Comparison of ENCODE assay signal across 21 mouse cellular contexts in genomic region chr1:80737812-80738391, GRCm38 (mm10). TPM values are rescaled to one million over a fixed set of nuclear protein-coding genes. Genes with fewer than 3 reads are reported as not detected.
DNase-seq lines count a peak whose midpoint lies in the region; ATAC-seq and TF ChIP-seq lines count a peak whose summit lies in the region.
"Had no signal": no experiment of that assay in that cellular context is flagged by ENCODE, and none has a peak within 500 bp of the region (broad histone marks: within the 10 kb centered on the region; RNA-seq: fewer than 3 reads in every experiment).

No protein-coding gene starts in this region.

- H3K79me2 ChIP-seq in myocyte (ENCODE audit: control insufficient read depth, insufficient read depth) = no peaks in the 10 kb centered on the region

- ATAC-seq in erythroid progenitor cell, adult 5-6 weeks (replicated peaks; ENCODE audit: low FRiP score, poor library complexity, severe bottlenecking) = no peak
- ATAC-seq: activated CD4-positive, CD25-positive, alpha-beta regulatory T cell, adult 4 months; forebrain, embryonic 13.5 days; forebrain, embryonic 16.5 days; Patski had no signal

- TF ChIP-seq POLR2A in embryonic fibroblast, embryonic 13.5 days (IDR thresholded peaks at IDR 0.05; ENCODE audit: low read depth, low read length) = no peak
- no peak for TF ChIP-seq POLR2A in myocyte (IDR thresholded peaks at IDR 0.05; ENCODE audit: insufficient read length, low read depth)

- H3K36me3 ChIP-seq in myocyte (ENCODE audit: control insufficient read depth, insufficient read depth) = no peaks in the 10 kb centered on the region
- H3K36me3 ChIP-seq: embryonic facial prominence, embryonic 10.5 days; embryonic facial prominence, embryonic 12.5 days; G1E had no signal

- TF ChIP-seq CTCF in embryonic fibroblast, embryonic 13.5 days (IDR thresholded peaks at IDR 0.05; ENCODE audit: borderline replicate concordance, insufficient read depth, low read length) = no peak

- H3K4me1 ChIP-seq in embryonic fibroblast, embryonic 13.5 days (ENCODE audit: control insufficient read depth, insufficient read depth, low read length) = peaks cover 8% of the 10 kb centered on the region
- H3K4me1 ChIP-seq: embryonic facial prominence, embryonic 12.5 days had no signal

- H3K27me3 ChIP-seq in myocyte (ENCODE audit: control insufficient read depth, insufficient read depth, insufficient read length) = no peaks in the 10 kb centered on the region
- H3K27me3 ChIP-seq: embryonic facial prominence, embryonic 12.5 days; forebrain, embryonic 13.5 days had no signal

- H3ac ChIP-seq in myocyte (ENCODE audit: control insufficient read depth, insufficient read length) = no peak overlapping the region

- H3K4me3 ChIP-seq in embryonic fibroblast, embryonic 13.5 days (ENCODE audit: insufficient read depth, low read length) = no peak overlapping the region
- no peak overlapping the region for H3K4me3 ChIP-seq in myocyte
- H3K4me3 ChIP-seq: embryonic facial prominence, embryonic 10.5 days; embryonic facial prominence, embryonic 12.5 days; erythroblast, embryonic 14.5 days; forebrain, embryonic 13.5 days had no signal

- peak overlapping the region; percentile 92 for H3K27ac ChIP-seq in embryonic fibroblast, embryonic 13.5 days (ENCODE audit: insufficient read depth, low read length)
- H3K27ac ChIP-seq: embryonic facial prominence, embryonic 10.5 days; embryonic facial prominence, embryonic 12.5 days; forebrain, embryonic 13.5 days had no signal

- H3K4me2 ChIP-seq in myocyte (ENCODE audit: low read depth) = peak overlapping the region; percentile 55
- H3K4me2 ChIP-seq: embryonic facial prominence, embryonic 12.5 days; forebrain, embryonic 13.5 days had no signal

- DNase-seq in 416B (ENCODE audit: low read depth) = peak; percentile 27
- DNase-seq in right cerebral cortex, postnatal 10 days (ENCODE audit: low spot score in 2 of 2) = no peak
- DNase-seq: adrenal gland, adult 8-10 months; adrenal gland, postnatal 14 days; adrenal gland, postnatal 36 days; cerebellum, adult 11-12 months; cerebellum, adult 2 months; cerebellum, adult 9-10 months; cerebellum, postnatal 10 days; cerebellum, postnatal 25 days had no signal

TF ChIP-seq in myocyte, 11 proteins besides CTCF, POLR2A, EP300 and RAD21:
- 0 out of 2 replicates have a peak, but pooled peaks have one; percentile 21 for TF ChIP-seq CEBPB (IDR thresholded peaks at IDR 0.05; ENCODE audit: insufficient read depth, poor library complexity, severe bottlenecking)
- TF ChIP-seq E2F4 (IDR thresholded peaks at IDR 0.05; ENCODE audit: insufficient read depth) = no peak
TF ChIP-seq in myocyte: peak in this region for 1.

RNA-seq across cellular contexts. Expression of gene Dock10, which starts 20.4 kb away (rescaled TPM):
- polyA plus RNA-seq in embryonic fibroblast, embryonic 13.5 days (2011; ENCODE audit: insufficient read length, low read depth, missing spikeins) = 2.0 and 8.5 TPM in 2 replicates
- 0.04 TPM for polyA plus RNA-seq in myocyte (2012; fragmentation: generic; extraction: Trizol)
- 18.9 and 26.7 TPM in 2 replicates for total RNA-seq in erythroid progenitor cell, adult 5-6 weeks (2015; ENCODE audit: low replicate concordance)
- 15.8 and 17.8 TPM in 2 replicates for total RNA-seq in erythroid progenitor cell, adult 5-6 weeks (2017; ENCODE audit: low replicate concordance)
- polyA plus RNA-seq: G1E had no signal
